Mouse (Mus musculus) frontal cortex, postnatal 10 days (tissue): ENCODE data around the gene Rnaset2b.
A peak's percentile ranks its signal among the peaks of the same experiment; 100 is the strongest.
"Not testable (repeated sequence)": the region's sequence is repeated elsewhere in the genome, so short reads cannot be mapped to it uniquely, and the experiment has no call there.

Experiments used
- DNase-seq, 2 experiments: peaks; one replicate each; pipeline ENCODE4 v3.0.0; 2022; ENCODE audit warnings: low spot score in 2 of 2, mixed read lengths in 1 of 2

The Rnaset2b gene

DNA sequence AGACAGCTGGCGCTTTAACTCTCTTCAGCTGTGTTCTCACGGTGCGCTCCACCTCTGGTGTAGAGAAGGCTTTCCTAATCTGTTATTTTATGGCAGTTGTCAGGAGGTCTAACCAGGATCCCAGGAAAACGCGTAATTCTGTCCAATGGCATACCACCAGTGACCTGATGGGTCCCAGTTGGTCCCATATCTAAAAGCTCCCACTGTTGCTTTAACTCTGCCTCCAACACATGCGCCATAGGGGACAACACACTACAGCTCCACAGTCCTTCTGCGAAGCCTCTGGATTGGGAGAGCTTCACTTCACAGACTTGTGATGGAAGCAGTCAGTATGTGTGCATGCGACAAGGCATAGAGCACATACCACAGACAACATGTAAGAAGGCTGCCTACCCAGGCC is 9.7 kb downstream of the Rnaset2b start:
- DNase-seq, result not testable (repeated sequence)

DNA sequence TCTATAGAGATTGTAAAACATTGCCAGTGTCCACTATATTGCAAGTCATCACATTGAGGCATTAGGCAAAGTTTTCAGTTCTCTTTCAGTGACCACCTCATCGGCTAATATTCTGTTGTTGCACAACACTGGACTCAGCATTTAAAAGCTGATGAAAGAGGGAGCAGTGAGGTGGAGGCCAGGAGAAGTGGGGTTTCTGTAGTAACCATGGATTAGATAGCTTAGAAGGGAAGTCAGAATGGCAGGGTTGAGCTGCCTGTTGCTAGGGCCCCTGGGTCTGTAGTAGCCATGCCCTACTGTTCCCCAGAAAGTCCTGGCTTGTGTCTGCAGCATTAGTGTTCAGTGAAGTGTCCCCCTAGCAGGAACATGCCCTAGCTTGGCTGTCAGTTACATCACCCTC is 15.7 kb downstream of the Rnaset2b start:
- DNase-seq, result not testable (repeated sequence)

DNA sequence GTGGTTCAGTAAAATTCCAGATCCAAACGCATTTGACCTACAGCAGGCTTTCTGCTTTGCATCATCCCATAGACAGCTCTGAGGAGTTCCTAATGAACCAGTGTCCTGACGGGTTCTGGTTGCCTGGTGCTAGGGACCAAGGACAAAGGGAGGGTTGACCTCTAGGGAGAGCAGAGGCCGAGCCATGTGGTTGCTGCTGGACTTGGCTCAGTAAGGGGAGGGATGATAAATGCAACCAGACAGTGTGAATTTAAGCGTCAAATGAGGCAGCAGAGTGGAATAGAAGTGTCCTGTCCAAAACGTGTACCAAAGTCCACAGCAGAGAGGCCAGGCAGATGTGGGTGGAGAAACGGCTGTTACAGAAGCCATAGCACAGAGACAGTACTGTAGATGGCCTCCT is 25.1 kb downstream of the Rnaset2b start:
- DNase-seq, result not testable (repeated sequence)

DNA sequence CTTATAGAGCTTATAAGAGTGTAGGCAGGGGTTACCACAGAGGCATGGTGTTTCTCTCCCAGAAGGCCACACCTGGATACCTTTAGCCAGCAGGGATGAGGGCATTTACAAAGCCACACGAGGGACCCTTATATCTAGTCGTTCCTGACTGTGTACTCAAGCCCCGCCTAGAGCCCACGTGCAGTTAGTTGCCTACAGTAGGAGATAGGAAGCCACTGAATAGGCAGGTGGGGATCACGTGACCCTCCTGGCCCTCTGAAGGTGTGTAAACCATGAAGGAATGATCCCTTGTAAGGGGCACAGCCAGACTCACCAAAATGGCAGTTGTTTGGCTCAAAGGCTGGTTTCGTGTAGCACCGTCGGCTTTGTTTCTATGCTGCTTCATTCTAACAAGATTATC is 26.4 kb downstream of the Rnaset2b start:
- not testable (repeated sequence) for DNase-seq

DNA sequence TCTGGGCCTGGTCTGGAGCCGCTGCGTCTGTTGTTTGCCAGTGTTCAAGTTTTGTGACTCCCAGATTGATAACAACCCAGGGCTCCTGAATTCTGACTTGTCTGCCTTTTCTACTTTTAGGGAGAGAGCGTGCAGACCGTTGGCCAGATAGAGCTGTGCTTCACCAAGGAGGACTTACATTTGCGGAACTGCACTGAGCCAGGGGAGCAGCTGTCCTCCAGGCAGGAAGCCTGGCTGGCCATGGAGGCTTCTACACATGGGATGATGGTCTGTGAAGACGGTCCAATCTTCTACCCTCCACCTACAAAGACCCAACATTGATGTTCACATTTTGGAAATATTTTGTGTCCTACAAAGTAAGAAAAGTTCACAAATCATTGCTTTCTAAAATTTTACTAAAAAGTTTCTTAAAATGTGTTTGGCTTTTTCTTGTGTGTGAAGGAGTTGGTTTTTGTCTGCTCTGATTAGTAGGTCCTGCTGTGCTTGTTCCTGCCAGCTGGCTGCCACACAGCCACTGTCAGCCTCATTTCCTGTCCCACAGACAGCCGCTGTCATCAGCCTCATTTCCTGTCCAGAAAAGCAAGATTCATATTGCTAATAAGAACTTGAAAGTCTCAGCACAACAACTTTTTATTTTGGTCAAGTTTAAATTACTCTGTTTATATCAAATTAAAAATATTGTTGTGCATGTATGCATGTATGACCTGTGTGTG is 27.5 kb downstream of the Rnaset2b start:
- DNase-seq, result not testable (repeated sequence)

DNA sequence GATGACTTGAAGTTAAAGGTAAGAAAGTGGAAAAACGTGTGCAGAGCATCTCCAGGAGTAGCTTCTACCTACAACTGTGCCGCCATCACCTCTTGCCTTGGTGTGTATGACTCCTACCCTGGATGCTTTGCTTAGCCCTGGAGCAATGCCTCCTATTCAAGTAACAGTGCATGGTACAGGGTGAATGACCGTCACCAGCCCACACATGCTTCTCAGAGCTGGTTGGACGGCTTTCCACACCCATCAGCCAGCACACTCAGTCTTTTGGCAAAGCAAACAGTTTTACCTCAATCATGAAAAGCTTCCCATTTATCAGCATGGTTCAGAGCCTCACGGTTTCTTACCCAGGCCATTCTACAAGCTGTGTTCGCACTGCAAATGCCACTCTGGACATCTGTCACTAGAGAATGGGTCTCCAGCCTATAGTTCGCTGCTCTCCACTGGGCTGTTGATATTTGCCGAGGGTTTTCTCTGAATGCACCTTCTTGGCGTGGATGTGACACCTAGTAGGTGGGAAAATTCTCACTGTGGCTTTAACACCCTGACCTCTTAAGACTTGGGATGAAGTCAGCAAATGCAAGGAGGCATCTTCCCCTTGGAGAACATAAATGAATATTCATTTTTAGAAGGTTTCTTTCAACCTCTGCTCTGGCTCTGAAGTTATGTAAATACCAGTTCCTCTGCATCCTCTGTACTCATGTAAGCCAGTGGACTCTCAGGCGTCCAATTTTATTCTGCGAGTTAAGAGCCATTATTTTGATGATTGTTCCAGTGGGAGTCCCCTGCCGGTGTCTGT is 31.6 kb downstream of the Rnaset2b start:
- not testable (repeated sequence) for DNase-seq

DNA sequence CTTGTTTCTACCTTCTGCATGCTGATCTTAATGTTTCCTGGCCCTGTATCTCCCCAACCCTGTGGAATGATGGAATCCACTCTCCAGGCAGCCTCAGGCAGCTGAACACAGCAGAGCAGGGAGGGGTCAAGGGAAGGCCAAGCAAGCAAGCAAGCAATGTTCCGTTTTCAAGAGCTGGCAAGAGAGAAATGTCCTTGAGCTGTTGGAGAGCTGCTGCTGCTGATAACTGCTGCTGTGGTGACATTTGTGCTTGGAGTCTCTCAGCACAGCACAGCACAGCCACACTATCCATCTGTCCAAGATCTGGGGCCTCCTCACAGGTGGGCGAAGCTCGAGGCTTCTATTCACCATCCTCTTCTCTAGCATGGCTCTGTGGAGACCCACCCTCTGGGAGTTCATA is 33.0 kb downstream of the Rnaset2b start:
- DNase-seq, result not testable (repeated sequence)

DNA sequence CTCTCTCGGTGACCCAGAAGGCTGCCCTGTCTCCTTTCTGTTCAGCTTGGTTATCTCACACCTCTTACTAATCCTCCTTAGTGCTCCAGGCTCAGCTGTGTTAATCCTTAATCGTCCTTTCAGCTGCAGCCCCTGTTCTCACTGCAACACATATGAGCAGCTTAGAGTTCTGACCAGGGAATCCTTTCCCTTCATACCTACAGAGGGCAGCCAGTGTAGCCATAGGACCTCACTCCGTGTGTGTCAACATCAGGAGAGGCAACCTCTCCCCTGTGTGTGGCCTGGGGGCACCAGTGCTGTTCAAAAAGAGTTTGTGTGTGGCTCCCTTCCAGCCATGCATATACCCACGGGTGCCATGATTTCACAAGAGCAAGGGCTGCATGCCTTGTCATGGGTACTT is 35.2 kb downstream of the Rnaset2b start:
- DNase-seq, result not testable (repeated sequence)

DNA sequence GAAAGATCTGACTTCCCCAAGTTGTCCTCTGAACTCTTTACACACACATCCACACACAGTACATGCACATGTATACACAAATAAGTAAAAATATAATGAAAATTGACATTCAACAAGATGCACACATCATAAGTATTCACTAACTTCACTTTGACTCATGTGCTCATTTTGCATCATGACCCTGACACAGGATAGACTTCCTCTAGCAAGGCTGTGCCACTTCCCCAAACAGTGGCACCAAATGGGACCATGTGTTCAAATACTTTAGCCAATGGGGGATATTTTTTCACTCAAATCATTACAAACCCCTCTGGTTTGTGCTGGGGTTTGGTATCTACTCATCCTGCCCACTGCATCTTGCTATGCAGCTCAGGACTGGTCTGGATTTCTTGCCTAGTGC is 38.5 kb downstream of the Rnaset2b start:
- DNase-seq, result not testable (repeated sequence)

DNA sequence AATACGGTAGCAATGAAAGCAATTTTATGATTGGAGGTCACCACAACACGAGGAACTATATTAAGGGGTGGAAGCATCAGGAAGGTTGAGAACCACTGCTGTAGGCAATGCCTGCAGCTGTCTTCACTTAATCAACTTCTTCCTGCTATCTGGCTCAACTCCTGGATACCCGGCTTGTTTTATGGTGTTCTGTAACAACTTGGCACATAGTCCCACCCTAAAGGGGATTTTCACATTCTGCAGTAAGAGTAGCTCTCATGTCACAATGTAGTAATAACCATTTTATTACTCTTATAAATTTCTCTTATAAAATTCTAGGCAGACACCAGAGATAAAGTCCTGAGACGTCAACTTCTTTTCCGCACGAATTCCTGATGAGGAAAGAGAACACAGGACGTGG is 39.0 kb downstream of the Rnaset2b start:
- DNase-seq, result not testable (repeated sequence)

DNA sequence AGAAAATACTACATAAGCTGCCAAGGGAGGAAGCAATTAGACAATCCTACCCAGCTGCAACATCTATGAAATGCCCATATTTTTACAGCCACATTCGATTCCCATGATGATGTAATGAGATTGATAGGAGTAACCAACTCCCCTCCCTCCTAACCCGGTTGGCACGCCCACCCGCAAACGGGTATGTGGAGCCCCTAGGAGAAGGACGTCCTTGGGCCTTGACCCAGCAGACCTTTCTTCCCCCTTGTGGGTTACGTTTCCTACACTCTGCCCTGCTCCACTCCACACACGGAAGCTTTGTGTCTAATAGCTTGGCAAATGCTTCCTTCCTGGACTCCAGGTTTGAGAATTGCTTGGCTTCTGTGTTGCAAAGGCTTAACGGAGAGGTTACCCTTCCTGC is 39.5 kb downstream of the Rnaset2b start:
- DNase-seq, result not testable (repeated sequence)

DNA sequence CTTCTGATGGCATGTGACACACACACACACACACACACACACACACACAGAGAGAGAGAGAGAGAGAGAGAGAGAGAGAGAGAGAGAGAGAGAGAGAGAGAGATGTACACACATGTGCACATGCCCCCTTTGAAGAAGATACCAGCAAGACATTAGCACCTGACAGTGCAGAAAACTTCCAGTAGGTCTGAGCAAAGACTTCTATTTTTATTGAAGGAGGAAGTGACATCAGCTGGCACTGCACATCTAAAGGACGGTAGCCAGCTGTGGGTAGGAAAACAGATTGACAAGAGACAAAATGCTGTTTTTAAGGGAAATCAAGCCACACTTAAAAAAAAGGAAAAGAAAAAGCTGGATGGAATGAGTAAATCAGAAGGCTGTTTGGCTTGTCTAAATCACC is 43.8 kb downstream of the Rnaset2b start:
- not testable (repeated sequence) for DNase-seq

DNA sequence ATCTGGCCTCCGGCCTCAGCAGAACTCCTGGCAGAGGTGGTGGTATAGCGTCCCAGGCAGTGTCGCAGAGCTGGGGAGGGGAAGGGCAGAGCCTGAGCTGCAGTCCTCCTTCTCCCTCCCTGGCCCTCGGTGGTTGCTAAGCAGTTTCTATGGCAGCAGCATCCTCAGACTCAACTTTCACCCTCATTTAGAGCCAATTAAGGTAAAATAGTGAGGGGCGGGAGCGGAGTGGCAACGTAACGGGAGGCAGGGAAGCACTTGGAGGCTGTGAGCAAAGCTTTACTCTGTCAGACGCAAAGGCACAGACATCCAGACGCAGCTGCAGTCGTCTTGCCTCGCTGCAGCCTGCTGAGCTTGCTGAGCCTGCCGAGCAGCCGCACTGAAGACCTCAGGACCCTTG is 54.8 kb downstream of the Rnaset2b start, which contains the start of gene Gm1604a:
Gm1604a (plus strand) TSS at position 312 of the 400 bp plus-strand sequence.
- DNase-seq, result peak; percentile 30 to 32

DNA sequence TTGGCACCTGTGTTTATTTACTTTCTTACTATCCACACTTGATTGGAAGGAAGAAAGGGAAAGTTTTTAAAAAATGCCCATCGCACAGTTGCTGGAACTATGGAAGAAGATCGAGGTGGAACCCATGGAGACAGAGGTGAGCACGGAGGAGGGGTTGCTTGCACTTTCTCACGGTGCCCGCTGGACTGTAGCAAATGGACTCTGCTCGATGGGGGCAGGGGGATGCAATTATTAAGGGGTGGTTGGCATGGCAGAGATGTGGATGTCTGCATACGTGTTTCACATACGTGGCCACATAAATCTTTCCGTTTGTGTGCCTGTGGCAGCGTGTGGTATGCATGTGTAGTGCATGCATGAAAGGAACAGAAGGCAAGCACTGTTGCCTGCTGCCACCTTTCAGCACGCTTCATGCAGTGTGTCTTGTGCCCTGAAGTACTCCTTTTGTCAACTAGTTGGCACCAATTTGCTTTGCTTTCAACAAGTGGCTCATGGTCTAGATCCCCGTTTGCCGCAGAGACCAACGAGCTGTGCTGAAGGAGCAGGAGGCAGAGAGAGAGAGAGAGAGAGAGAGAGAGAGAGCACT is 55.4 kb downstream of the Rnaset2b start:
- DNase-seq, result not testable (repeated sequence)

DNA sequence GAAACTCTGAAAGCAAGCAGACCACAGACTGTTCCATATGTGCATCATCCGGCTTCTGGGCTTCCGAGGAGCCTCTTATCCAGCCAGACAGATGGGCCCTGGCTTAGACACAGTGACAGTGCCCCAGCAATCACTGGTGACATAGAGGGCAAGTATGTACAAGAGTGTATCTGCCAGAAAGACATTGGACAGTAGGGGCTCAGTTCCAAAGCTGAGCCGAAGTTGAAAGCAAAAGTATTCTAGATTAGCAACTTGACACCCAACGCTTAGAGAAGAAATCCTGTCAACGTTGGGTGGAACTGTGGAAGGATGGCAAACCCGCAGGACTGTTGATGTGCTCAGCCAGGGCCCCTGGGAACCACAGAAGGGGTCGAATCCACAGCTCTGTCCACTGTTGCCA is 59.8 kb downstream of the Rnaset2b start:
- not testable (repeated sequence) for DNase-seq

DNA sequence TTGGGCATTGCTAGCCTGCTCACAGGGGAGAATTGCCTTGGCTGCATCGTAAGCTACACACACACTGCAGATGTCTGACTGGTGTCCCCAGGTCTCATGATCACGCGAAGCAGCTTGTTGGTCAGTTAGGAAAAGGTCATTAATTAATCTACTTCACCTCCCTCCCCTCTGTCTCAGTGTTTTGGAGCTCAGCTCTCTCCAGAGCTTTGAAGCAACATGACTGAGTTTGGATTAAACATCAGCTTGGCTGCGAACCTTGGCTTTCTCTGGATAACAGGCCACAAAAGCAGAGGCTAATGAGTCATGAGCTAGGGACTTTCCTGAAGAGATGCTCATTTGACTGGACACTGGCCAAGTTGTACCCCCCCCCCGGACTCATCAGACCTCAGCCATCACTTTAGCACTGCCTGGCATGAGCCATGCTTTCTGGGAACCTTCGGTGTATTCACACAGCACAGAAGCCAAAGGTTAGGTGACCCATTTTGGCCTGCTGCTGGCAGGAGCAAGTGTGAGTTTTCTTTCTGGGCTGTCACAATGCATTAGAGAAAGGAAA is 60.3 kb downstream of the Rnaset2b start:
- not testable (repeated sequence) for DNase-seq

DNA sequence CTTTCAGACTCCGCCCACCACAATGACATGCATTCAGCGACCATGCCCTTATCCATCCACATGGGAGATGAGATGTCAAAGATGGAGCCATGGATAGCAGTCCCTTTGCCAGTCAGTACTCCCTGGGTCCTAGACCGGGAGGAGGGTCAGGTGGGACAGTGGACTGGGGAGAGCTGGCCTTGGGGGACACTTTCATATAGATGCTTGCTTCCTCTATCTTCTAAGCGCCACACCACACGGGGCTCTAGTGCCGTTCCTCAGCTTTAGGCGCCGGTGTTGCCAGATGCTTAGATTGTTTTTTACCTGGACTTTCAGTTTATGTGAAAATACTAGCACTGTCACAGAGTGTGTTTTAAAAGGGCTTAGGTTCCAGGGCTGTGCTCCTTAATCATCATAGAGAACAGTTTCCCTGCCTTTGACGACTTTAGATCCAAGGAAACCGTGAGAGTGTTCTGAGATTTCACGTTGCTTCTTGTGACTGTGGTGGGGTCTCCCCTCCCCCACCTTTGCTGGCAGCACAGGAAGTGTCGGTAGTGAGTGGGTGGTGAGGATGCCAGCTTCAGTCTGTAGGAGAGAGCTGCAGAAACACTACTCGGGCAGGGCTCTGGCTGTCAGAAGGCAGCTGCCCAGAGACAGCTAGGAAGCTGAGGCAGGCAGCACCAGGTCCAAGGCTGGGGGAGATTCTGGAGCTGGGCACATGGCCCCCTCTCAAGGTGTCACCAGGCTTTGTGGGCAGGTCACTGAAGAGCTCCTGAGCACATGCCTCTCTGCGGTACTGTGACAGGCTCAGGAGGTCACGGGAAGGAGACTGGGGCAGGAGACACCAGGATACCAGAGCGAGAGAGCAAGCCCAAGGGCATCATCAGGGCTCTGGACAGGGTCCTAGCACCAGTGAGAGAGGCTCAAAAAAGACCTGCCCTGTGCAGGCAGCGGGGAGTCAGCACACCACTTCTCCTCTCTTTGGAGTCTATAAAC is 63.0 kb downstream of the Rnaset2b start:
- DNase-seq, result not testable (repeated sequence)
